Mouse (Mus musculus) gastrocnemius, postnatal 4 days (tissue): ENCODE measurements around the gene Cntn2. TPM values are rescaled to one million over a fixed set of nuclear protein-coding genes. Genes with fewer than 3 reads are reported as not detected.

Experiments used
- total RNA-seq, 2 experiments: library from RNA; stranded (reverse); gene quantifications; 2 replicates each; pipeline ENCODE4 v1.2.3; 2021

Cntn2 gene
- total RNA-seq, 2 experiments from 2014 or later, result 0.12 to 0.18 TPM

Other genes starting within 250 kb of the Cntn2 start
- gene Klhdc8a, start 244.6 kb downstream of the Cntn2 start, total RNA-seq, result under 1 TPM; 0.49 to 0.98 TPM
- gene Nuak2, start 227.1 kb downstream of the Cntn2 start, total RNA-seq, result 1 to 10 TPM; 2.8 to 2.9 TPM
- gene Tmcc2, start 152.0 kb downstream of the Cntn2 start, total RNA-seq, result 10 to 100 TPM; 27.0 to 29.6 TPM
- gene Dstyk, start 125.7 kb downstream of the Cntn2 start, total RNA-seq, result 10 to 100 TPM; 20.9 to 22.0 TPM
- 10 to 100 TPM; 24.8 to 25.0 TPM for gene Rbbp5, start 65.9 kb downstream of the Cntn2 start, total RNA-seq
- gene Tmem81, start 37.0 kb downstream of the Cntn2 start, total RNA-seq, result 1 to 10 TPM; 1.7 to 2.3 TPM
- 1 to 10 TPM; 1.6 to 2.0 TPM for gene Nfasc, start 198.5 kb upstream of the Cntn2 start, total RNA-seq